Mouse (Mus musculus) midbrain, embryonic 15.5 days (tissue): ENCODE measurements around the gene Gm9376. TPM values are rescaled to one million over a fixed set of nuclear protein-coding genes. Genes with fewer than 3 reads are reported as not detected.

ENCODE experiments used
- ATAC-seq: fragments of 200-750 bp; cut with Nextera tagmentation; replicated peaks from 2 replicates; pipeline ENCODE4 v1.8.0; 2017; ENCODE audit warnings: moderate TSS enrichment
- H3K27ac ChIP-seq: fragments of 300-500 bp; sonication (generic); 2 replicates; pipeline ENCODE4 v1.5.1; 2015; ENCODE audit warnings: mild to moderate bottlenecking, inconsistent platforms
- H3K27me3 ChIP-seq: fragments of 300-500 bp; sonication (generic); replicated peaks from 2 replicates; pipeline ENCODE4 v1.6.1; 2015; ENCODE audit warnings: inconsistent platforms
- H3K36me3 ChIP-seq: fragments of 300-500 bp; sonication (generic); replicated peaks from 2 replicates; pipeline ENCODE4 v1.6.1; 2015; ENCODE audit warnings: inconsistent platforms
- H3K4me1 ChIP-seq: fragments of 300-500 bp; sonication (generic); 2 replicates; pipeline ENCODE4 v1.6.1; 2015; ENCODE audit warnings: inconsistent platforms
- H3K4me2 ChIP-seq: fragments of 300-500 bp; sonication (generic); 2 replicates; pipeline ENCODE4 v1.6.1; 2015; ENCODE audit warnings: inconsistent platforms, mild to moderate bottlenecking, moderate library complexity
- H3K4me3 ChIP-seq: fragments of 300-500 bp; sonication (generic); 2 replicates; pipeline ENCODE4 v1.5.1; 2015; ENCODE audit warnings: mild to moderate bottlenecking, inconsistent platforms
- H3K9ac ChIP-seq: fragments of 300-500 bp; sonication (generic); 2 replicates; pipeline ENCODE4 v1.6.1; 2015; ENCODE audit warnings: mild to moderate bottlenecking, inconsistent platforms
- H3K9me3 ChIP-seq: fragments of 300-500 bp; sonication (generic); 2 replicates; pipeline ENCODE4 v1.6.1; 2016; ENCODE audit warnings: inconsistent platforms
- WGBS: fragments of 180-500 bp; shearing (Covaris S2); methylation state at CpG from one replicate; pipeline ENCODE4 v1.1.7; 2015; ENCODE audit warnings: mixed read lengths; 5-methylcytosine and 5-hydroxymethylcytosine counted together
- microRNA-seq: library from miRNA; unstranded; fragments of <30 nt; microRNA quantifications from one replicate; pipeline ENCODE4, GENCODE M21; 2016
- polyA plus RNA-seq: library from polyadenylated mRNA; unstranded; fragments of >200 nt; fragmentation: Nextera tagmentation; extraction: Ambion mirVana; gene quantifications from 2 replicates; pipeline ENCODE4 v1.2.1, GENCODE M21; 2015

Gene Gm9376
- polyA plus RNA-seq, 1 experiment from 2014 or later, result not detected

- ATAC-seq, result no peak
- H3K9ac ChIP-seq, result no peak overlapping the region
- H3K4me1 ChIP-seq, result no peaks in the 10 kb centered on the region
- H3K4me2 ChIP-seq, result no peak overlapping the region
- H3K4me3 ChIP-seq, result no peak overlapping the region
- 98% methylated on average over 6 of the region's 6 CpGs for WGBS
- H3K9me3 ChIP-seq, result no peaks in the 10 kb centered on the region
- no peaks in the 10 kb centered on the region for H3K27me3 ChIP-seq
- no peaks in the 10 kb centered on the region for H3K36me3 ChIP-seq
- H3K27ac ChIP-seq, result no peak overlapping the region
Observed at GRCm38 (mm10) chr14:118290009-118290408, 23.2 kb downstream of the Gm9376 start.

GRCm38 (mm10) chr14:118302606-118303005, 35.8 kb downstream of the Gm9376 start:
- Histone ChIP-seq H3K4me2 (no peak overlapping the region), H3K27ac (no peak overlapping the region), H3K4me3 (no peak overlapping the region), H3K9me3 (no peaks in the 10 kb centered on the region), H3K9ac (no peak overlapping the region), H3K4me1 (no peaks in the 10 kb centered on the region), H3K27me3 (no peaks in the 10 kb centered on the region), H3K36me3 (no peaks in the 10 kb centered on the region)
- ATAC-seq, result 0 out of 2 replicates have a peak, but pooled peaks have one; percentile 24
- 63% methylated on average over 14 of the region's 14 CpGs for WGBS

- no peaks in the 10 kb centered on the region for H3K9me3 ChIP-seq
- no peaks in the 10 kb centered on the region for H3K36me3 ChIP-seq
- ATAC-seq, result no peak
- H3K4me2 ChIP-seq, result no peak overlapping the region
- H3K4me1 ChIP-seq, result no peaks in the 10 kb centered on the region
- no peak overlapping the region for H3K9ac ChIP-seq
- H3K27me3 ChIP-seq, result no peaks in the 10 kb centered on the region
- WGBS, result 72% methylated on average over 9 of the region's 9 CpGs
- no peak overlapping the region for H3K27ac ChIP-seq
- no peak overlapping the region for H3K4me3 ChIP-seq
Observed at GRCm38 (mm10) chr14:118304560-118304959, 37.8 kb downstream of the Gm9376 start.

- Histone ChIP-seq H3K4me2 (no peak overlapping the region), H3K9me3 (no peaks in the 10 kb centered on the region), H3K4me1 (no peaks in the 10 kb centered on the region), H3K9ac (no peak overlapping the region), H3K27ac (no peak overlapping the region), H3K27me3 (no peaks in the 10 kb centered on the region), H3K4me3 (no peak overlapping the region), H3K36me3 (no peaks in the 10 kb centered on the region)
- WGBS, result 73% methylated on average over 9 of the region's 9 CpGs
- ATAC-seq, result no peak
Observed at GRCm38 (mm10) chr14:118305951-118306350, 39.2 kb downstream of the Gm9376 start.

GRCm38 (mm10) chr14:118307060-118307459, 40.3 kb downstream of the Gm9376 start:
- no peak overlapping the region for H3K27ac ChIP-seq
- no peak for ATAC-seq
- WGBS, result 82% methylated on average over 8 of the region's 8 CpGs

GRCm38 (mm10) chr14:118311703-118312102, 44.9 kb downstream of the Gm9376 start:
- WGBS, result 96% methylated on average over 8 of the region's 8 CpGs
- Histone ChIP-seq H3K36me3 (no peaks in the 10 kb centered on the region), H3K9me3 (no peaks in the 10 kb centered on the region), H3K27ac (no peak overlapping the region), H3K4me3 (no peak overlapping the region), H3K27me3 (no peaks in the 10 kb centered on the region), H3K9ac (no peak overlapping the region), H3K4me2 (no peak overlapping the region), H3K4me1 (no peaks in the 10 kb centered on the region)
- no peak for ATAC-seq

More at GRCm38 (mm10) chr14:118307060-118307459, 40.3 kb downstream of the Gm9376 start:
- Histone ChIP-seq H3K4me2 (no peak overlapping the region), H3K4me3 (no peak overlapping the region), H3K36me3 (no peaks in the 10 kb centered on the region), H3K27me3 (no peaks in the 10 kb centered on the region), H3K9me3 (no peaks in the 10 kb centered on the region), H3K9ac (no peak overlapping the region), H3K4me1 (no peaks in the 10 kb centered on the region)

GRCm38 (mm10) chr14:118312664-118313063, 45.9 kb downstream of the Gm9376 start:
- Histone ChIP-seq H3K36me3 (no peaks in the 10 kb centered on the region), H3K4me2 (no peak overlapping the region)

GRCm38 (mm10) chr14:118313931-118314330, 47.2 kb downstream of the Gm9376 start:
- ATAC-seq, result no peak
- no peak overlapping the region for H3K9ac ChIP-seq
- H3K4me2 ChIP-seq, result no peak overlapping the region
- H3K36me3 ChIP-seq, result no peaks in the 10 kb centered on the region
- H3K4me3 ChIP-seq, result no peak overlapping the region
- 97% methylated on average over 3 of the region's 3 CpGs for WGBS
- no peaks in the 10 kb centered on the region; the same call in 1 of the 2 replicates for H3K27me3 ChIP-seq
- no peaks in the 10 kb centered on the region for H3K4me1 ChIP-seq
- H3K9me3 ChIP-seq, result no peaks in the 10 kb centered on the region
- no peak overlapping the region for H3K27ac ChIP-seq

More at GRCm38 (mm10) chr14:118312664-118313063, 45.9 kb downstream of the Gm9376 start:
- WGBS, result 92% methylated on average over 10 of the region's 10 CpGs
- Histone ChIP-seq H3K9ac (no peak overlapping the region), H3K4me1 (no peaks in the 10 kb centered on the region), H3K9me3 (no peaks in the 10 kb centered on the region), H3K4me3 (no peak overlapping the region), H3K27ac (no peak overlapping the region), H3K27me3 (no peaks in the 10 kb centered on the region)
- no peak for ATAC-seq

- WGBS, result 73% methylated on average over 9 of the region's 9 CpGs
- H3K27ac ChIP-seq, result no peak overlapping the region
- H3K4me2 ChIP-seq, result no peak overlapping the region
- no peaks in the 10 kb centered on the region for H3K9me3 ChIP-seq
- peaks cover 7% of the 10 kb centered on the region for H3K4me1 ChIP-seq
- H3K36me3 ChIP-seq, result no peaks in the 10 kb centered on the region
- H3K4me3 ChIP-seq, result no peak overlapping the region
- ATAC-seq, result no peak; the same call in 1 of the 2 replicates
- H3K27me3 ChIP-seq, result peaks cover 7% of the 10 kb centered on the region
- H3K9ac ChIP-seq, result no peak overlapping the region
Observed at GRCm38 (mm10) chr14:118317260-118317659, 50.5 kb downstream of the Gm9376 start.

Small RNAs within 50 kb of the gene (microRNA-seq; reads per million reads assigned to microRNA genes)
- gene Mir6241, result not detected

Other genes starting within 250 kb of the Gm9376 start
- gene Dct, start 214.7 kb upstream of the Gm9376 start, polyA plus RNA-seq, result 1.1 and 1.2 TPM in 2 replicates
- gene Tgds, start 134.2 kb upstream of the Gm9376 start, polyA plus RNA-seq, result 16.8 TPM in 2 replicates
- 43.8 and 44.0 TPM in 2 replicates for gene Gpr180, start 129.8 kb upstream of the Gm9376 start, polyA plus RNA-seq
- gene Sox21, start 29.9 kb upstream of the Gm9376 start, polyA plus RNA-seq, result 9.8 and 11.6 TPM in 2 replicates